Mouse (Mus musculus): ENCODE data around the gene Zscan4-ps2. TPM values are rescaled to one million over a fixed set of nuclear protein-coding genes. Genes with fewer than 3 reads are reported as not detected.
"Not testable (repeated sequence)": the region's sequence is repeated elsewhere in the genome, so short reads cannot be mapped to it uniquely, and the experiment has no call there.

Zscan4-ps2 gene
- not detected in 2 replicates for polyA plus RNA-seq (2015; fragmentation: Nextera tagmentation; extraction: Ambion mirVana)

DNA sequence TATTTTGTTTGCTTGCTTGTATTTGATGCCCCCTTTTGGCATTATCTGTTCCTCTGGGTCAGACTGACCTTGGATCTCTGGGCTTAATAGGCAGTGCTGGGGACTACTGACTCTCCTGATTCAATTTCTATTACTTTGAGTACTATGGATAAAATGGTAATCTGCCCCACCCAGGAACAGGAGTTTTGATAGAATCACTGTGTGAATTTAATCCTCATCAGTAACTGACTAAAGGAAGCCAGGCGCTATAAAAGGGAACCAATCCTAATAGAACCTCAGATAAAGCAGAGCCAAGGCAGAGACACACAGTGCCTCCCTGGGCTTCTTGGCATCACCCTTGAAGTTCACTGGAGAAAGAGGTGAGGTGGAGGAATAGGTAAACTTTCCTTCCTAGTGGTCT is at the start of gene Zscan4-ps2:
Zscan4-ps2 (plus strand) TSS at position 301 of the 400 bp plus-strand sequence.
- 83% methylated on average over 1 of the region's 1 CpGs for WGBS
- not testable (repeated sequence) for H3K4me3 ChIP-seq (ENCODE audit: low read length); H3K4me1 ChIP-seq (ENCODE audit: control insufficient read depth, insufficient read depth, low read depth, low read length); H3K36me3 ChIP-seq (ENCODE audit: control insufficient read depth, insufficient read depth, low read length); H3K4me2 ChIP-seq (ENCODE audit: low read length); ATAC-seq; H3K9ac ChIP-seq (ENCODE audit: low read depth, low read length); H3K27ac ChIP-seq (ENCODE audit: low read depth, low read length); H3K27me3 ChIP-seq (replicated peaks; ENCODE audit: control insufficient read depth, insufficient read depth, low read length); H3K9me3 ChIP-seq (ENCODE audit: control insufficient read depth, low read length)

Other genes with a start within 250 kb of the Zscan4-ps2 start
- gene Zscan4e, start 203.6 kb upstream of the Zscan4-ps2 start, polyA plus RNA-seq (2015; fragmentation: Nextera tagmentation; extraction: Ambion mirVana) = not detected in 2 replicates
- not detected in 2 replicates for gene Zscan4f, start 116.4 kb upstream of the Zscan4-ps2 start, polyA plus RNA-seq (2015; fragmentation: Nextera tagmentation; extraction: Ambion mirVana)
- not detected in 2 replicates for gene Zscan4-ps3, start 95.0 kb downstream of the Zscan4-ps2 start, polyA plus RNA-seq (2015; fragmentation: Nextera tagmentation; extraction: Ambion mirVana)
- gene Vmn1r72, start 165.8 kb downstream of the Zscan4-ps2 start, polyA plus RNA-seq (2015; fragmentation: Nextera tagmentation; extraction: Ambion mirVana) = not detected in 2 replicates
- not detected in 2 replicates for gene Vmn1r73, start 216.0 kb downstream of the Zscan4-ps2 start, polyA plus RNA-seq (2015; fragmentation: Nextera tagmentation; extraction: Ambion mirVana)